Comparison of ENCODE assay signal across 32 mouse cellular contexts in genomic region chr5:150071738-150072137, GRCm38 (mm10). TPM values are rescaled to one million over a fixed set of nuclear protein-coding genes. Genes with fewer than 3 reads are reported as not detected.
"Had no signal": no experiment of that assay in that cellular context is flagged by ENCODE, and none has a peak within 500 bp of the region (broad histone marks: within the 10 kb centered on the region; RNA-seq: fewer than 3 reads in every experiment).

No protein-coding gene starts in this region.

- DNase-seq: cerebellum, adult 2 months; cerebellum, adult 8-10 months; cerebellum, adult 9-10 months; cerebellum, adult 9-11 months; cerebellum, postnatal 10 days; cerebellum, postnatal 14 days; cerebellum, postnatal 25 days; cerebellum, postnatal 36 days; embryo, embryonic 11 days; forebrain, postnatal 0 days; gastrocnemius, adult 2 months; gastrocnemius, postnatal 10 days; gastrocnemius, postnatal 14 days; gastrocnemius, postnatal 25 days; gastrocnemius, postnatal 36 days; heart, adult 2 months had no signal

- H3K36me3 ChIP-seq: embryonic facial prominence, embryonic 12.5 days; embryonic facial prominence, embryonic 13.5 days; embryonic facial prominence, embryonic 15.5 days; forebrain, embryonic 10.5 days; forebrain, embryonic 12.5 days; forebrain, embryonic 15.5 days; heart, embryonic 10.5 days had no signal

- H3K27ac ChIP-seq: embryonic facial prominence, embryonic 12.5 days; embryonic facial prominence, embryonic 13.5 days; embryonic facial prominence, embryonic 15.5 days; forebrain, embryonic 10.5 days; forebrain, embryonic 12.5 days; forebrain, embryonic 13.5 days; forebrain, embryonic 15.5 days; gastrocnemius, adult 2 months; heart, adult 2 months; heart, embryonic 10.5 days had no signal

- H3K9ac ChIP-seq: embryonic facial prominence, embryonic 12.5 days; embryonic facial prominence, embryonic 13.5 days; embryonic facial prominence, embryonic 15.5 days; forebrain, embryonic 12.5 days; forebrain, embryonic 13.5 days; forebrain, embryonic 15.5 days; forebrain, postnatal 0 days had no signal

- H3K27me3 ChIP-seq: embryonic facial prominence, embryonic 12.5 days; embryonic facial prominence, embryonic 13.5 days; embryonic facial prominence, embryonic 15.5 days; forebrain, embryonic 12.5 days; forebrain, embryonic 13.5 days; forebrain, embryonic 15.5 days had no signal

- ATAC-seq: forebrain, embryonic 13.5 days; forebrain, embryonic 14.5 days; forebrain, embryonic 15.5 days; forebrain, embryonic 16.5 days; forebrain, postnatal 0 days had no signal

- H3K4me3 ChIP-seq: embryonic facial prominence, embryonic 12.5 days; embryonic facial prominence, embryonic 13.5 days; embryonic facial prominence, embryonic 15.5 days; erythroblast, embryonic 14.5 days; forebrain, embryonic 10.5 days; forebrain, embryonic 12.5 days; forebrain, embryonic 13.5 days; forebrain, embryonic 15.5 days; gastrocnemius, adult 2 months; heart, adult 2 months; heart, embryonic 10.5 days had no signal

- H3K4me1 ChIP-seq: embryonic facial prominence, embryonic 12.5 days; forebrain, embryonic 10.5 days; forebrain, embryonic 12.5 days; forebrain, embryonic 13.5 days; heart, embryonic 10.5 days had no signal

- H3K9me3 ChIP-seq: embryonic facial prominence, embryonic 12.5 days; embryonic facial prominence, embryonic 13.5 days; embryonic facial prominence, embryonic 15.5 days; forebrain, embryonic 10.5 days; forebrain, embryonic 12.5 days; forebrain, embryonic 13.5 days; forebrain, embryonic 15.5 days; heart, embryonic 10.5 days had no signal

- H3K4me2 ChIP-seq: embryonic facial prominence, embryonic 12.5 days; embryonic facial prominence, embryonic 13.5 days; embryonic facial prominence, embryonic 15.5 days; forebrain, embryonic 12.5 days; forebrain, embryonic 13.5 days; forebrain, embryonic 15.5 days had no signal

RNA-seq across cellular contexts. Expression of gene Rxfp2, which starts 53.3 kb away (rescaled TPM):
- total RNA-seq: common myeloid progenitor, adult 5-6 weeks; gastrocnemius, adult 18-20 months; gastrocnemius, adult 2 months; gastrocnemius, adult 8-10 months; gastrocnemius, postnatal 10 days; gastrocnemius, postnatal 14 days; gastrocnemius, postnatal 25 days; gastrocnemius, postnatal 36 days; granulocyte monocyte progenitor cell, adult 5-6 weeks; heart, adult 2 months; heart, adult 8-10 months had no signal
- polyA plus RNA-seq: erythroblast, embryonic 14.5 days had no signal
